Mouse (Mus musculus): ENCODE data around the gene Manbal.

The Manbal gene

DNA sequence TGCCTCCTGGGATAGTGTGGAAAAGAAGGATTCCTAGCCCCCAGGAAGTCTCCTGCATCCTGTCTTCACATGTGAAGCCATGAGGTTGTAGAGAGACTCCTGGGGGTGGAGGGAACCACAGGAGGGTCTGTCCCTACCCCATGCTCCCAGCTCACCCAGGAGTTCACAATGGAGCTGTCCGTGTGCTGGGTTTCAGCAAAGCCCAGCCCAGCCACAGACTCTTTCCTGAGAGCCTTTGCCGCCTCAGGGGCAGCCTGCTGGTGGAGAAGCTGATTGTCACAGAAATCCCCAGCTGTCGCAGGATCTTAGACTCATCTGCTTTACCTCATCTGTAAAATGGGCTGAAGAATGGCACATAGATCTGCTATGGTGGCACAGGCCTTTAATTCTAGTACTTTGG lies 69.7 kb downstream of the Manbal start:
- DNase-seq (ENCODE audit: low spot score), result no peak

DNA sequence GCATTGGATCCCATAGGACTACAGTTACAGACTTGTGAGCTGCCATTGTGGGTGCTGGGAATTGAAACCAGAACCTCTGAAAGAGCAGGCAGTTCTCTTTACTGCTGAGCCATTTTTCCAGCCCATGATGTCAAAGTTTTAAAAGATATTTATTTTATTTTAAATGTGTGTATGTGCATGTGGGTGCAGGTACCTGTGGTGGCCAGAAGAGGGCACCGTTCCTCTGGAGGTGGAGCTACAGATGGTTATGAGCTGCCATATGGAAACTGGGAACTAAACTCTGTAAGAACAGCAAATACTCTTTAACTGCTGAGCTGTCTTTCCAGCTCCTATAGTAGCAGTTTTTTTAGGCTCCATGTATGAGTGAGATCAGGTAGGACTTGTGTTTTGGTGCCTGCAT lies 74.0 kb downstream of the Manbal start:
- no peak for DNase-seq (ENCODE audit: low spot score)
